Mouse (Mus musculus): Measurements from ENCODE around the gene Dab2.

The Dab2 gene

GRCm38 (mm10) chr15:6398881-6399280 is 99.3 kb downstream of the Dab2 start:
- DNase-seq = no peak

GRCm38 (mm10) chr15:6400115-6400514 is 100.5 kb downstream of the Dab2 start:
- no peak for DNase-seq

- no peak for DNase-seq
Observed at GRCm38 (mm10) chr15:6402433-6402832, 102.8 kb downstream of the Dab2 start.

GRCm38 (mm10) chr15:6404172-6404571 is 104.6 kb downstream of the Dab2 start:
- no peak for DNase-seq

- DNase-seq = no peak
Observed at GRCm38 (mm10) chr15:6406771-6407170, 107.2 kb downstream of the Dab2 start.

GRCm38 (mm10) chr15:6409031-6409430 is 109.4 kb downstream of the Dab2 start:
- DNase-seq = no peak

GRCm38 (mm10) chr15:6410161-6410560 is 110.6 kb downstream of the Dab2 start:
- no peak for DNase-seq

- DNase-seq = no peak
Observed at GRCm38 (mm10) chr15:6411334-6411733, 111.7 kb downstream of the Dab2 start.

GRCm38 (mm10) chr15:6415317-6415716 is 115.7 kb downstream of the Dab2 start:
- no peak for DNase-seq

GRCm38 (mm10) chr15:6431777-6432176 is 132.2 kb downstream of the Dab2 start:
- DNase-seq = no peak

- DNase-seq = no peak
Observed at GRCm38 (mm10) chr15:6432411-6432810, 132.8 kb downstream of the Dab2 start.

GRCm38 (mm10) chr15:6435281-6435680 is 135.7 kb downstream of the Dab2 start:
- no peak for DNase-seq

- no peak for DNase-seq
Observed at GRCm38 (mm10) chr15:6435773-6436172, 136.2 kb downstream of the Dab2 start.

- no peak for DNase-seq
Observed at GRCm38 (mm10) chr15:6438685-6439084, 139.1 kb downstream of the Dab2 start.

GRCm38 (mm10) chr15:6444452-6444851 is 144.9 kb downstream of the Dab2 start:
- DNase-seq = no peak

GRCm38 (mm10) chr15:6445135-6445534 is 145.5 kb downstream of the Dab2 start, which contains the start of gene C9:
Gene C9, plus strand, starts transcription at chr15:6445327.
- no peak for DNase-seq

GRCm38 (mm10) chr15:6446181-6446580 is 146.6 kb downstream of the Dab2 start:
- no peak for DNase-seq

- DNase-seq = no peak
Observed at GRCm38 (mm10) chr15:6448892-6449291, 149.3 kb downstream of the Dab2 start.

GRCm38 (mm10) chr15:6454461-6454860 is 154.9 kb downstream of the Dab2 start:
- no peak for DNase-seq

GRCm38 (mm10) chr15:6461381-6461780 is 161.8 kb downstream of the Dab2 start:
- no peak for DNase-seq

GRCm38 (mm10) chr15:6463361-6463923 is 163.9 kb downstream of the Dab2 start:
- no peak for DNase-seq

- DNase-seq = no peak
Observed at GRCm38 (mm10) chr15:6466995-6467394, 167.4 kb downstream of the Dab2 start.

GRCm38 (mm10) chr15:6468845-6469244 is 169.3 kb downstream of the Dab2 start:
- no peak for DNase-seq

GRCm38 (mm10) chr15:6469384-6469783 is 169.8 kb downstream of the Dab2 start:
- DNase-seq = no peak

- no peak for DNase-seq
Observed at GRCm38 (mm10) chr15:6483561-6483960, 184.0 kb downstream of the Dab2 start.

All from cerebellum, adult 11-12 months (tissue).